13 mouse cellular contexts compared by ENCODE assay signal in the genomic region with DNA sequence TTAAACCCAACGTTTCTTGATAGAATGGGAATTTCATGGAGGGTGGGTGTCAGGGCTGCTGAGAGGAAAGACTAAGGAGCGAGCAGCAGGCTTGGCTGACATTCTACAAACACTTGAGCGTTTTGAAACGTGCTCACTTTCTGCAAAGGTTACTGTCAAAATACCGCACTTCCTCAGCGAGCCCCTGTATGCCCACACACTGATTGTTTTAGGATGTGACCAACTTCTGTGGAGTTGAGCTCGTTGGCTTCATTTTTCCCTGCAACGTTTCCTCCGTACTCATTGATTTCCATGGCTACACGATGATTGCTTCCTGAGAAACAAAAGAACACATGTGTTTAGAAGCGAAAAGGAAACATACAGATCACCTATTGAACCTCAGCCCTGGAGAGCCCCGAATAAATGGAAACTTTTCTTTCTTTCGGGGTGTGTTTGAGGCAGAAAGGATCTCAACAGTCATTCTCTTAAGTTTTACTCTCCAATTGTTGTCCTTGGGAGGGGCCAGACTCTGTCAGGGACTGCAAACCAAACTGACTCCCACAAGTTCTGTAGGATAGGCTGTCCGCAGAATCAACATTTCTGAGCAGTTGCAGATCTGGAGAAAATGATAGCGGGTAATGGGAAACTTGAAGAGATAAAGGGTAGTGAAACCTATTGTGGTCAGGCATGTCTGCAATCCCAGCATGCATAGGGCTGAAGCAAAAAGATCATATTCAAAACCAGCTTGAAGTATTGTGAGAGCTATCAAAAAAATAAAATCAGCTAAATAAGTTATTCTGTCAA. TPM values are rescaled to one million over a fixed set of nuclear protein-coding genes. Genes with fewer than 3 reads are reported as not detected.
A peak's percentile ranks its signal among the peaks of the same experiment; 100 is the strongest.
DNase-seq lines count a peak whose midpoint lies in the region; ATAC-seq lines count a peak whose summit lies in the region.
"Had no signal": no experiment of that assay in that cellular context is flagged by ENCODE, and none has a peak within 500 bp of the region (broad histone marks: within the 10 kb centered on the region; RNA-seq: fewer than 3 reads in every experiment).

No protein-coding gene starts in this region.

- peaks cover 14% of the 10 kb centered on the region for H3K4me1 ChIP-seq in heart, embryonic 13.5 days
- H3K4me1 ChIP-seq in megakaryocyte, embryonic 14.5 days: peaks cover 52% of the 10 kb centered on the region
- no peaks in the 10 kb centered on the region for H3K4me1 ChIP-seq in midbrain, embryonic 13.5 days (replicated peaks)
- H3K4me1 ChIP-seq: embryonic facial prominence, embryonic 15.5 days had no signal

- H3K27ac ChIP-seq in heart, embryonic 13.5 days (replicated peaks): no peak overlapping the region
- H3K27ac ChIP-seq in midbrain, embryonic 13.5 days: no peak overlapping the region
- H3K27ac ChIP-seq: embryonic facial prominence, embryonic 15.5 days; hindbrain, embryonic 13.5 days had no signal

- H3K4me2 ChIP-seq in heart, embryonic 13.5 days: peak overlapping the region; percentile 31
- H3K4me2 ChIP-seq in midbrain, embryonic 13.5 days (replicated peaks): no peak overlapping the region
- H3K4me2 ChIP-seq: embryonic facial prominence, embryonic 15.5 days; hindbrain, embryonic 13.5 days had no signal

- whole genome bisulfite sequencing in heart, embryonic 13.5 days: 53% methylated on average over 15 of the region's 15 CpGs
- WGBS in midbrain, embryonic 13.5 days: 85% methylated on average over 15 of the region's 15 CpGs

- H3K9ac ChIP-seq in heart, embryonic 13.5 days: no peak overlapping the region
- no peak overlapping the region for H3K9ac ChIP-seq in midbrain, embryonic 13.5 days (replicated peaks)
- H3K9ac ChIP-seq: embryonic facial prominence, embryonic 15.5 days; hindbrain, embryonic 13.5 days had no signal

- ATAC-seq in heart, embryonic 13.5 days (ENCODE audit: extremely low read depth, insufficient number of reproducible peaks, low FRiP score, low TSS enrichment): no peak
- no peak for ATAC-seq in midbrain, embryonic 13.5 days
- ATAC-seq: midbrain, embryonic 16.5 days had no signal

- H3K27me3 ChIP-seq in heart, embryonic 13.5 days (replicated peaks): peaks cover 27% of the 10 kb centered on the region
- peaks cover 4% of the 10 kb centered on the region for H3K27me3 ChIP-seq in megakaryocyte, embryonic 14.5 days (replicated peaks)
- 0 out of 2 replicates have a peak, but pooled peaks cover 6% of the 10 kb centered on the region for H3K27me3 ChIP-seq in midbrain, embryonic 13.5 days
- H3K27me3 ChIP-seq: embryonic facial prominence, embryonic 15.5 days had no signal

- H3K4me3 ChIP-seq in heart, embryonic 13.5 days: no peak overlapping the region
- peak overlapping the region; percentile 55 for H3K4me3 ChIP-seq in megakaryocyte, embryonic 14.5 days (replicated peaks)
- H3K4me3 ChIP-seq in midbrain, embryonic 13.5 days (replicated peaks): no peak overlapping the region
- H3K4me3 ChIP-seq: embryonic facial prominence, embryonic 15.5 days; hindbrain, embryonic 13.5 days had no signal

- intact Hi-C loops in heart, postnatal 14 days (cut with DNase I): no loop called here

- DNase-seq in heart, postnatal 14 days: no peak
- DNase-seq in A20 (ENCODE audit: low read depth, low spot score): peak; percentile 79
- peak; percentile 30 for DNase-seq in c-Kit-positive CD71-negative TER-119-negative erythroid progenitor cells, embryonic 14.5 days (ENCODE audit: low read depth)
- no peak for DNase-seq in urinary bladder, postnatal 36 days (ENCODE audit: low spot score in 2 of 2)
- no peak for DNase-seq in ovary, postnatal 10 days (ENCODE audit: low spot score)
- DNase-seq: cerebellum, adult 11 months; kidney, postnatal 36 days had no signal

- no peaks in the 10 kb centered on the region for H3K36me3 ChIP-seq in heart, embryonic 13.5 days
- H3K36me3 ChIP-seq in megakaryocyte, embryonic 14.5 days (replicated peaks; ENCODE audit: low read length): no peaks in the 10 kb centered on the region
- no peaks in the 10 kb centered on the region for H3K36me3 ChIP-seq in midbrain, embryonic 13.5 days
- H3K36me3 ChIP-seq: embryonic facial prominence, embryonic 15.5 days; hindbrain, embryonic 13.5 days had no signal

- no peaks in the 10 kb centered on the region for H3K9me3 ChIP-seq in heart, embryonic 13.5 days
- H3K9me3 ChIP-seq in megakaryocyte, embryonic 14.5 days: no peaks in the 10 kb centered on the region
- no peaks in the 10 kb centered on the region for H3K9me3 ChIP-seq in midbrain, embryonic 13.5 days
- H3K9me3 ChIP-seq: embryonic facial prominence, embryonic 15.5 days; hindbrain, embryonic 13.5 days had no signal

RNA-seq across cellular contexts. Expression of gene Exoc6, which starts 26.7 kb away (rescaled TPM):
- 17.2 and 18.1 TPM in 2 replicates for polyA plus RNA-seq in heart, embryonic 13.5 days (2015; fragmentation: Nextera tagmentation; extraction: Ambion mirVana)
- total RNA-seq in heart, postnatal 14 days (2021): 10 to 100 TPM; 27.5 to 29.7 TPM
- polyA plus RNA-seq in megakaryocyte, embryonic 14.5 days (2012; ENCODE audit: insufficient read depth, low replicate concordance): 6.6 and 14.1 TPM in 2 replicates
- 12.6 and 13.0 TPM in 2 replicates for polyA plus RNA-seq in midbrain, embryonic 13.5 days (2015; fragmentation: Nextera tagmentation; extraction: Ambion mirVana)

Comparison
In these comparisons a context has a peak if more than half of its experiments do, and no peak if none do; other contexts are left out.
1. DNase-seq: peak in A20 (single experiment) and c-Kit-positive CD71-negative TER-119-negative erythroid progenitor cells, embryonic 14.5 days (single experiment); none in heart, postnatal 14 days (0 of 2), urinary bladder, postnatal 36 days (0 of 2) and ovary, postnatal 10 days (single experiment).